Mouse (Mus musculus): ENCODE measurements around the gene Slc11a2.
A peak's percentile ranks its signal among the peaks of the same experiment; 100 is the strongest.
"Not testable (repeated sequence)": the region's sequence is repeated elsewhere in the genome, so short reads cannot be mapped to it uniquely, and the experiment has no call there.

The Slc11a2 gene

DNA sequence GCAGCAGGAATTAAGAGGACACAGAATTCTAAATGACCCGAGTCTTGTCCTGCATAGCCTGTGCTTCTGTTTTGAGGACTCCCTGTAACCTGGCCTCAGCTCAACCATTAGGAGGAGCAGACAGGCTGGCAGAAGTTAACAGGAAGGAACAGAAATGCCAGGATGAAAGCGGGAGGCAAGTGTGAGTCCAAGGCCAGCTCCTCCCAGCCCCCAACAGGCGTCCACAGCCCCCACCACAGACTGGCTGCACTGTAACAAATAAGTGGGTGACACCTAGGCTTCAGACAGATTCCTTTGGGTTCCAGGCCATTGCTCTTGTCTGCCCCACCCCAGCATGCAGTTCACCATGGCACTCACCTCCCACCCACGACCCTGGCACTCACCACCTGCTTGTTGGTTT lies 22.1 kb downstream of the Slc11a2 start:
- no peak for DNase-seq (ENCODE audit: low read depth)

GRCm38 (mm10) chr15:100402347-100402746 lies 22.5 kb downstream of the Slc11a2 start:
- no peak for DNase-seq (ENCODE audit: low read depth)

GRCm38 (mm10) chr15:100401811-100402210 lies 23.1 kb downstream of the Slc11a2 start:
- no peak for DNase-seq (ENCODE audit: low read depth)

DNA sequence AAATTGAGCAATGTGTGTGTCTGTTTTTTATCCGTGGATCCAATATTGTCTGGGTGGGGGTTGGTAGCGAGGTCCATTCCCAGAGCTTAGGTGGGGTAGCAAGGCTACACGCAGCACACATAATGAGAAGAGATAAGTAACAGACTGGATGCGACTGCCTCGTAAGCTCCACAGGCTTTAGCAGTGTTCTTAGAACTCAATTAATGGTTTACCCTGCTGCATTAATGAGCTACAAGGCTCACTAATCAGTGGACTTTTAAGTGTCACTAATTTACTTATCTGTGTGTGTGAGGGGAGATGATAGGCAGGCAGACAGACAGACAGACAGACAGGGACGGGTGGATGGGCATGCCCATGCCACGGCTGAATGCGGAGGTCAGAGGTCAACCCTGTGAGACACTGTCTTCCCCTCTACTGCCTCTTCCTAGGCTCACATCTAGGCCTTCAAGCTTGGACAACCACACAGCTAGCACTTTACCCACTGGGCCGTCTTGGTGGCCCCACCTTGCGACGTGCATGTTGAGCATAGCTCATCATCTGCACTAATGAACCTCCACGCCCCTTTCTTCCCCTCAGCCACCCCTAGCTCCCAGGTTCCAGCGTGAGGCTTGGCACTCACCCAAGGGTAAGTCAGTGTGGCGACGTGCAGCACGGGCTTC lies 24.2 kb downstream of the Slc11a2 start:
- DNase-seq (ENCODE audit: low read depth), result no peak

DNA sequence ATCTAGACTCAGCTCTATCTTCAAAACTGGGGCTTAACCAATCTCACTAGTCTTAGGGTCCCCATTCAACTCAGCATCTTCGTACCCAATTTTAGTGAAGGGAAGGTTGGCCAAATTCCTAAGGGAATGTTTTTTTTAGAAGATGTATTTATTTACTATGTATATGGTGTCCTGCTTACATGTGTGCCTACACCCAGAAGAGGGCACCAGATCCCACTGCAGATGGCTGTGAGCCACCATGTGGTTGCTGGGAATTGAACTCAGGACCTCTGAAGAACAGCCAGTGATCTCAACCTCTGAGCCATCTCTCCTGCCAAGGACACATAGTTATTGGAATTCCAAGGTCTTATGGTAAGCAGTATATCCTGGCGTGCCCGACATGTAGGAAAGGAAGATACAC lies 29.3 kb downstream of the Slc11a2 start:
- DNase-seq (ENCODE audit: low read depth), result no peak

DNA sequence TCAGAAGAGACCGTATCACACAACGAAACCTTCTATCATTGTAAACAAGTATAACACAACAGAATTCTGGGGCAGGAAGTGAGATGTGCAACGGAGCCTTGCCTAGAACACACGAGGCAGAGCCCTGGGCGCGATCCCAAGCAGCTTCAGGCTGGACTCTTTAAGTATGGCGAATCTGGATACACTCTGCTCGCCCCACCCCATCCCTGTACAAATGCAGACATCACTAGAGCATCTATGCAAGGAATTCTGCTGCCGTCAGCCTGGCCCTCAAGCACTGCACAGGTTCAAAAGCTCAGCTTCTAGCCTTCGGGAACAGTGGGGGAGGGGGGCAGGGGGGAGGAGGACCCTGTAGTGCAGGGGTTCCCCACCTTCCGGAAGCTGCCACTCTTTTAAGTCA lies 31.9 kb downstream of the Slc11a2 start:
- no peak for DNase-seq (ENCODE audit: low read depth)

GRCm38 (mm10) chr15:100391599-100391998 lies 33.3 kb downstream of the Slc11a2 start:
- no peak for DNase-seq (ENCODE audit: low read depth)

- DNase-seq (ENCODE audit: low read depth), result no peak
Measured at GRCm38 (mm10) chr15:100391066-100391465, 33.8 kb downstream of the Slc11a2 start.

- no peak for DNase-seq (ENCODE audit: low read depth)
Measured at GRCm38 (mm10) chr15:100388886-100389285, 36.0 kb downstream of the Slc11a2 start.

DNA sequence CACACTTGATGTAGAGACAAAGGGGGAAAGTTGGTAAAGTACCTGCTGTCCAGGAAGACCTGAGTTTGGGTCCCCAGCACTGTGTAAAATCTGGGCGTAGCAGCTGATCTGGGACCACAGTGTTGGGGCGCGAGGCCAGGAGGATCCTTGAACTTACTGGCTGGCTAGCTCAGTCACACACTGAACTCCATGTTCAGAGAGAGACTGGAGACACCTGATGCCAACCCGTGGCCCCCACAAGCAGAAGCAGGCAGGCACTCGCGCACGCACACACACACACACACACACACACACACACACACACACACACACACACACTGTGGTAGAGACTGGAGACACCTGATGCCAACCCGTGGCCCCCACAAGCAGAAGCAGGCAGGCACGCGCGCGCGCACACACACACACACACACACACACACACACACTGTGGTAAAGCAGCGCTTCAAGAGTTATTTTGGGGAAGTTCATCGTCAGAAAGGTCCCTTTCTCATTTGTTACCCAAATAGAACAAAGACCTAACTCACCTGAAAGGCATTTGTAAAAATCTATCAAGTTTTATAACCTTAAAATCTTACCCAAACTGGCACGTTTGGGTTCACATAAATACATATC lies 36.5 kb downstream of the Slc11a2 start:
- DNase-seq (ENCODE audit: low read depth), result no peak

GRCm38 (mm10) chr15:100387544-100388223 lies 37.2 kb downstream of the Slc11a2 start:
- no peak for DNase-seq (ENCODE audit: low read depth)

DNA sequence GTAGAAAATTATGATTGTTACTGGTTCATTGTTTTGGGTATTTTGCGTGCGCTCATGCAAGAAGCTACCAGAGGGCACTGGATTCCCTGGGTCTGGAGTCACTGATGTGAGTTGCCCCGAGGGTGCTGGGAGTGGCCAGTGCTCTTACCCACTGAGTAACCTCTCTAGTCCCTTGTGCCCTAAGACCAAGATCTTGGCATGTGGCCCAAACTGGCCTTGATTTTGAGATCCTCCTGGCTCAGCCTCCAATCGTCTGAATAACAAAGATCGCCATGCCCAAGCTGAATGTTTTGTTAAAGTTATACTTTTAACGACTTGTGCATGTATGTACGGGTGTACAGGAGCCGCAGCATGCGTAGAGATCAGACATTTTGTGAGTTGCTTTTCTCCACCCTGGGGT lies 39.2 kb downstream of the Slc11a2 start:
- DNase-seq (ENCODE audit: low read depth), result no peak

DNA sequence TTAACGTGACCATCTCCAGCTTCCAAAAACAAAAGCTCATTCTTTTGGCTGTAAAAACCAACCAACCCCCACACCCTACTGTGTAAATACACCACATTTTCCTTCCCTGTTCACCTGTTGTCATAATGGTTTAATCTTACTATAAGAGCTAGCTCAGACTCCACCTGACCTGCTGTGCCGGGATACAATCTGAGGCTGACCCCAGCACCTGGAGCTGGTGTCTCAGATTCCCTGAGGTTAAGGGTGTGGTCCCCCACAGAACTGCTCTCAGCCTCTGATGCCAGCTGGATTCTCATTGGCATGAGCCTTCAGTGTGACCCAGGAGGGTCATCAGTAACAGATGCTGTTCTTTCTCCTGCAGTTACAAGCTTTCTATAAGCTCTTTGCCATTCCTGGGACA lies 44.8 kb downstream of the Slc11a2 start:
- DNase-seq (ENCODE audit: low read depth), result no peak

- DNase-seq (ENCODE audit: low read depth), result no peak
Measured at GRCm38 (mm10) chr15:100379658-100380057, 45.2 kb downstream of the Slc11a2 start.

GRCm38 (mm10) chr15:100377847-100378505 lies 46.9 kb downstream of the Slc11a2 start:
- not testable (repeated sequence) for DNase-seq (ENCODE audit: low read depth)

GRCm38 (mm10) chr15:100375066-100375465 lies 49.8 kb downstream of the Slc11a2 start:
- DNase-seq (ENCODE audit: low read depth), result peak; percentile 29

DNA sequence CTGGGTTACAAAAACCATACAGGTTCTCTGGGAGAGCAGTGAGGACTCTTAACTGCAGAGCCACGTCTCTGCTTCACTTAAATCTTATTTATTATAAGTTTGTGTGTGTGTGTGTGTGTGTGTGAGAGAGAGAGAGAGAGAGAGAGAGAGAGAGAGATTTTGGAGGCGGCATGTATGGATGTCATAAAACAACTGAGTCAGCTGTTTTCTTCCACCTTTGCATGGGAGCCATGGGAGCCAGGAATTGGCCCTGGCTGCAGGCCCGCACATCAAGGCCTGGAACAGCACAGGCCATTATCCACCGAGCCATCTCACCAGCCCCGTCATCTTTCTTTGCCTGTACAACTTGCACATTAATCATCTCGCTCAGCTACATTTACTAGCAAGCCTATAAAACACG lies 57.8 kb downstream of the Slc11a2 start:
- no peak for DNase-seq (ENCODE audit: low read depth)

- not testable (repeated sequence) for DNase-seq (ENCODE audit: low read depth)
Measured at GRCm38 (mm10) chr15:100365967-100366366, 58.9 kb downstream of the Slc11a2 start.

- DNase-seq (ENCODE audit: low read depth), result no peak
Measured at GRCm38 (mm10) chr15:100364242-100364641, 60.6 kb downstream of the Slc11a2 start, which contains the start of gene Higd1c. Gene Higd1c (plus strand): TSS chr15:100364542.

DNA sequence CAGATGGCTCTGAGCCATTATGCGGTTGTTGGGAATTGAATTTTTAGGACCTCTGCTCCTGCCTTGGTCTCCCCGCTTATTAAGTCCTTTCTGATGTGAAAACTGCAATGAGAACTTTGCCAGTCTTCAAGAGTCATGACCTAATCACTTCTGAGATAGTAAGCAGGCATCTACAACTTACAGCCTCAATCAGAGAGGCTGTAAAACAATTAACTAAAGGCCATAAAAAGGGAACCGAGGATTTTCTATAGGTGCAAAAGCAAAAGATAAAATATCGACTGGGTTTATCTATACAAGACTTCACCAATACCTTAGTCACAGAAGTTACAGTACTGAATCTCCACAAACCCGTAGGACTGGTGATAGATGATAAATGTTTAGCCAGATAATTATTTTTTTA lies 69.0 kb downstream of the Slc11a2 start:
- DNase-seq (ENCODE audit: low read depth), result no peak

GRCm38 (mm10) chr15:100353399-100353798 lies 71.5 kb downstream of the Slc11a2 start:
- not testable (repeated sequence) for DNase-seq (ENCODE audit: low read depth)

- DNase-seq (ENCODE audit: low read depth), result no peak
Measured at GRCm38 (mm10) chr15:100352711-100353250, 72.1 kb downstream of the Slc11a2 start, which contains the start of the genes Methig1 and Mettl7a2. Gene Methig1 (plus strand): TSS chr15:100353149. Gene Mettl7a2 (plus strand): TSS chr15:100353200.
